8 mouse cellular contexts compared by ENCODE assay signal in the genomic region with DNA sequence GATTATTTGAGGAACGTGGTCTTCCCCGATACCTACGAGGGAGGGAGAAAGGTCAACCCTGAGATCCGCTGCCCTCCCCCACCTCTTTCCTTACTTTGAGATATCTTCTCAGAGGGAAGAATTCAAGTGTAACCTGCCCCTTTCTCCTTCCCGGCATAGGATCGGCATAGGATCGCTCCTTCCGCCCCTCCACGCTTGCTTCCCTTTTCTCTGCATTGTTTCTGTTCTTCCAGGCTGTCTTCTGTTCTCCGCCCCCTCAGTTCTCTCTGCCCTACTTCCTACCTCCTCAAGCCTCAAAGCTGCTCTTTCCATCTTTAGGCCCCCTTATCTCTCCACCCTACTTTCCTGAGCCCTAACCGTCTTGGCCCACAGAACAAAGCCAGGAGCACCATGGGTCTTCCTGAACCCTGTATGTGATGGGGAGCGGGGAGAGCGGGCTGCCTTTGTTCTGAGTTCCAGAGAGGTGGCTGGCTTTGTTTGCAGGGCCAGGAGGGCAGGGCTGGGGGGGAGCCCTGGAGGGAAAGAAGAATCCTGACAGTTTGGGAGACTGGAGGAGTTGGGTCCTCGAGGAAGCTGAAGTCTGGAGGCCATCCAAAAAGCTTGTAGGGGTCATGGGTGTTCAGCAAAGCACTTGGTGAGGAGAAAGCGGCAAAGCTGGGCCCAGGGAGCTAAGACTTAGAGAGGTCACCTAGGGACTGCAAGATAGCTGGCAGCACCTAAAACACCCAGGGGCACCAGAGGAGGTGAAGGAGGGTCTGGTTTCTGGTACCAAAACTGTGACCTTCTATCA. TPM values are rescaled to one million over a fixed set of nuclear protein-coding genes. Genes with fewer than 3 reads are reported as not detected.
DNase-seq lines count a peak whose midpoint lies in the region; ATAC-seq and TF ChIP-seq lines count a peak whose summit lies in the region.

No protein-coding gene starts in this region.

- peak overlapping the region; percentile 86 to 89 for H3K4me3 ChIP-seq in heart, embryonic 14.5 days (ENCODE audit: control insufficient read depth in 1 of 2, insufficient read depth in 1 of 2, low read depth in 1 of 2, low read length in 2 of 2)
- peak overlapping the region; percentile 90 for H3K4me3 ChIP-seq in limb, embryonic 13.5 days
- peak overlapping the region; percentile 97 for H3K4me3 ChIP-seq in midbrain, postnatal 0 days (ENCODE audit: low read depth, low read length)

- peaks cover 31% of the 10 kb centered on the region for H3K36me3 ChIP-seq in heart, embryonic 14.5 days (ENCODE audit: control insufficient read depth, insufficient read depth, low read length)
- peaks cover 26% of the 10 kb centered on the region for H3K36me3 ChIP-seq in limb, embryonic 13.5 days
- no peaks in the 10 kb centered on the region for H3K36me3 ChIP-seq in midbrain, postnatal 0 days (ENCODE audit: insufficient read depth, low read length)

- ATAC-seq in heart, embryonic 14.5 days (ENCODE audit: insufficient number of reproducible peaks, insufficient read depth, low FRiP score, low read depth), result peak; percentile 2; the same call in 1 of the 2 replicates
- ATAC-seq in limb, embryonic 13.5 days (ENCODE audit: low FRiP score, low read depth), result no peak
- no peak for ATAC-seq in midbrain, postnatal 0 days (ENCODE audit: low FRiP score)

- H3K4me1 ChIP-seq in heart, embryonic 14.5 days (ENCODE audit: control insufficient read depth in 2 of 2, insufficient read depth in 2 of 2, low read length in 2 of 2), result peaks cover 53 to 67% of the 10 kb centered on the region in 2 experiments
- H3K4me1 ChIP-seq in limb, embryonic 13.5 days, result peaks cover 46% of the 10 kb centered on the region
- H3K4me1 ChIP-seq in midbrain, postnatal 0 days (ENCODE audit: insufficient read depth, low read length), result peaks cover 20% of the 10 kb centered on the region; the same call in 1 of the 2 replicates

- peak overlapping the region; percentile 82 to 99 for H3K27ac ChIP-seq in heart, embryonic 14.5 days (replicated peaks in 1 of 2; ENCODE audit: control insufficient read depth in 1 of 2, insufficient read depth in 1 of 2, low read depth in 2 of 2, low read length in 2 of 2)
- H3K27ac ChIP-seq in limb, embryonic 13.5 days, result peak overlapping the region; percentile 97
- peak overlapping the region; percentile 92 for H3K27ac ChIP-seq in midbrain, postnatal 0 days (ENCODE audit: low read depth, low read length)

- peak overlapping the region; percentile 98 for H3K9ac ChIP-seq in heart, embryonic 14.5 days (ENCODE audit: low read length)
- peak overlapping the region; percentile 94 for H3K9ac ChIP-seq in limb, embryonic 13.5 days
- peak overlapping the region; percentile 92 for H3K9ac ChIP-seq in midbrain, postnatal 0 days (replicated peaks; ENCODE audit: low read length, poor library complexity, severe bottlenecking)

- H3K9me3 ChIP-seq in heart, embryonic 14.5 days (ENCODE audit: control insufficient read depth, low read length), result no peaks in the 10 kb centered on the region
- no peaks in the 10 kb centered on the region for H3K9me3 ChIP-seq in limb, embryonic 13.5 days
- H3K9me3 ChIP-seq in midbrain, postnatal 0 days (ENCODE audit: low read length), result no peaks in the 10 kb centered on the region

- TF ChIP-seq CTCF in midbrain, postnatal 0 days (IDR thresholded peaks at IDR 0.05), result no peak

- peak overlapping the region; percentile 77 for H3K4me2 ChIP-seq in heart, embryonic 14.5 days (ENCODE audit: low read length)
- peak overlapping the region; percentile 95 for H3K4me2 ChIP-seq in limb, embryonic 13.5 days (replicated peaks)
- H3K4me2 ChIP-seq in midbrain, postnatal 0 days (ENCODE audit: low read depth, low read length, poor library complexity, severe bottlenecking), result peak overlapping the region; percentile 87

- WGBS in heart, embryonic 14.5 days, result 8% methylated on average over 15 of the region's 15 CpGs
- WGBS in limb, embryonic 13.5 days, result 4% methylated on average over 15 of the region's 15 CpGs
- under 1% methylated on average over 15 of the region's 15 CpGs for WGBS in midbrain, postnatal 0 days

- DNase-seq in lung, adult 18-20 months, result peak; percentile 31 to 39
- DNase-seq in lung, postnatal 25 days (ENCODE audit: low spot score), result no peak
- peak; percentile 50 to 57 for DNase-seq in cerebellum, postnatal 25 days
- DNase-seq in midbrain, postnatal 0 days (ENCODE audit: low spot score), result no peak
- DNase-seq in MN1 (ENCODE audit: low spot score), result no peak
- DNase-seq in gastrocnemius, adult 18-20 months (ENCODE audit: low spot score), result no peak

- no peaks in the 10 kb centered on the region for H3K27me3 ChIP-seq in heart, embryonic 14.5 days (ENCODE audit: control insufficient read depth, insufficient read depth, low read length)
- H3K27me3 ChIP-seq in limb, embryonic 13.5 days, result no peaks in the 10 kb centered on the region
- H3K27me3 ChIP-seq in midbrain, postnatal 0 days (ENCODE audit: insufficient read depth, low read length), result no peaks in the 10 kb centered on the region

RNA-seq across cellular contexts. Expression of gene Arhgef2, which starts 17.8 kb away (rescaled TPM):
- polyA plus RNA-seq in heart, embryonic 14.5 days (2014; fragmentation: Nextera tagmentation; extraction: Ambion mirVana), result 92.6 and 94.2 TPM in 2 replicates
- 105 and 107 TPM in 2 replicates for polyA plus RNA-seq in limb, embryonic 13.5 days (2015; fragmentation: Nextera tagmentation; extraction: Ambion mirVana)
- 59.6 and 80.3 TPM in 2 replicates for total RNA-seq in midbrain, postnatal 0 days (2014; rRNA removed)
- 38.9 and 46.8 TPM in 2 replicates for polyA plus RNA-seq in midbrain, postnatal 0 days (2015; fragmentation: Nextera tagmentation; extraction: Ambion mirVana)
- total RNA-seq in gastrocnemius, adult 18-20 months (2021), result 10 to 100 TPM; 11.5 to 20.0 TPM

RNA-seq across cellular contexts. Expression of gene Rxfp4, which starts 29.4 kb away (rescaled TPM):
- not detected in 2 replicates for polyA plus RNA-seq in heart, embryonic 14.5 days (2014; fragmentation: Nextera tagmentation; extraction: Ambion mirVana)
- not detected in 2 replicates for polyA plus RNA-seq in limb, embryonic 13.5 days (2015; fragmentation: Nextera tagmentation; extraction: Ambion mirVana)
- 0.42 TPM in 1 of 2 replicates, not detected in the other for total RNA-seq in midbrain, postnatal 0 days (2014; rRNA removed)
- not detected in 2 replicates for polyA plus RNA-seq in midbrain, postnatal 0 days (2015; fragmentation: Nextera tagmentation; extraction: Ambion mirVana)
- not detected for total RNA-seq in gastrocnemius, adult 18-20 months (2021)

RNA-seq across cellular contexts. Expression of gene Ssr2, which starts 47.9 kb away (rescaled TPM):
- polyA plus RNA-seq in heart, embryonic 14.5 days (2014; fragmentation: Nextera tagmentation; extraction: Ambion mirVana), result 178 and 181 TPM in 2 replicates
- polyA plus RNA-seq in limb, embryonic 13.5 days (2015; fragmentation: Nextera tagmentation; extraction: Ambion mirVana), result 294 and 306 TPM in 2 replicates
- total RNA-seq in midbrain, postnatal 0 days (2014; rRNA removed), result 236 and 250 TPM in 2 replicates
- polyA plus RNA-seq in midbrain, postnatal 0 days (2015; fragmentation: Nextera tagmentation; extraction: Ambion mirVana), result 196 and 210 TPM in 2 replicates
- 10 to 100 TPM; 40.4 to 44.2 TPM for total RNA-seq in gastrocnemius, adult 18-20 months (2021)

Comparison
In these comparisons a context has a peak if more than half of its experiments do, and no peak if none do; other contexts are left out.
1. DNase-seq: peak in lung, adult 18-20 months (2 of 2) and cerebellum, postnatal 25 days (2 of 2); none in lung, postnatal 25 days (single experiment), midbrain, postnatal 0 days (single experiment), MN1 (single experiment) and gastrocnemius, adult 18-20 months (single experiment).
2. Peak in every context shown above with its lines, with median percentiles within 50 percentile points of each other: H3K27ac ChIP-seq, H3K4me2 ChIP-seq, H3K4me3 ChIP-seq and H3K9ac ChIP-seq.